Mouse (Mus musculus) olfactory bulb, adult 2 months (tissue): ENCODE measurements around the gene Aldh3b3.

Source experiments
- CTCF ChIP-seq: fragments of 200-500 bp; IDR thresholded peaks from 2 replicates; pipeline ENCODE4 v1.5.1; 2012; ENCODE audit warnings: low read depth, mild to moderate bottlenecking, low read length, moderate library complexity; ENCODE audit not compliant: insufficient read depth
- POLR2A ChIP-seq: fragments of 200-500 bp; IDR thresholded peaks from 2 replicates; pipeline ENCODE4 v1.6.1; 2012; ENCODE audit warnings: mild to moderate bottlenecking, low read depth, low read length, moderate library complexity; ENCODE audit not compliant: insufficient read depth

DNA sequence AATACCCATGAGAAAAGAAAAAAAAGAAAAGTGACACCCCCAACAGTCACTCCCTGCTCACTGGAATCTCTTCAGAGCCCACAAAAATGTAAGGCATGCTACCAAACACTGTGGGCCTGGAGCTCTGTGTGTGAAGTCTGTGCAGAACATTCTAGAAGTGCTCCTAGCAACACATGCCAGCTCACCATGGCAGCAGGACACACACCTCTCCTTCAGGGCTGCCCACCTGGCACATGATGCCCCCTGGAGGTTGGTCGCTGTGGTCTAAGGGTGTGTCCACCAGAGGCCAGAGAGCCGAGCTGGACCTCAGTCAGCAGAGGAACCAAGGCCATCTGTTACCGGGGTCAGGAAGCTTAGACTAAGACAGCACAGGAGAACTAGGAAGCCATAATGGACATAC is 32.2 kb upstream of the Aldh3b3 start:
- TF ChIP-seq CTCF = no peak
- no peak for TF ChIP-seq POLR2A
